Mouse (Mus musculus) midbrain, embryonic 11.5 days (tissue): ENCODE results near the gene Plagl1. TPM values are rescaled to one million over a fixed set of nuclear protein-coding genes. Genes with fewer than 3 reads are reported as not detected.

Source experiments
- ATAC-seq: fragments of 200-750 bp; cut with Nextera tagmentation; 2 replicates; pipeline ENCODE4 v1.8.0; 2017; ENCODE audit warnings: moderate TSS enrichment, moderate library complexity; ENCODE audit not compliant: low FRiP score
- DNase-seq: peaks from one replicate; pipeline ENCODE4 v3.0.0; 2015; ENCODE audit warnings: low spot score; ENCODE audit errors: missing footprints
- H3K27ac ChIP-seq: fragments of 300-500 bp; sonication (generic); 2 replicates; pipeline ENCODE4 v1.5.1; 2014; ENCODE audit warnings: low read depth, low read length
- H3K27me3 ChIP-seq: fragments of 300-500 bp; sonication (generic); 2 replicates; pipeline ENCODE4 v1.6.1; 2014; ENCODE audit warnings: mild to moderate bottlenecking, low read length, moderate library complexity, mixed read lengths; ENCODE audit not compliant: control insufficient read depth, insufficient read depth
- H3K36me3 ChIP-seq: fragments of 300-500 bp; sonication (generic); 2 replicates; pipeline ENCODE4 v1.6.1; 2014; ENCODE audit warnings: mild to moderate bottlenecking, low read length, moderate library complexity, mixed read lengths; ENCODE audit not compliant: control insufficient read depth, insufficient read depth
- H3K4me1 ChIP-seq: fragments of 300-500 bp; sonication (generic); 2 replicates; pipeline ENCODE4 v1.6.1; 2014; ENCODE audit warnings: low read length; ENCODE audit not compliant: control insufficient read depth, insufficient read depth
- H3K4me2 ChIP-seq: fragments of 300-500 bp; sonication (generic); 2 replicates; pipeline ENCODE4 v1.6.1; 2014; ENCODE audit warnings: mild to moderate bottlenecking, moderate library complexity
- H3K4me3 ChIP-seq: fragments of 300-500 bp; sonication (generic); 2 replicates; pipeline ENCODE4 v1.5.1; 2014; ENCODE audit warnings: low read depth, low read length
- H3K9ac ChIP-seq: fragments of 300-500 bp; sonication (generic); 2 replicates; pipeline ENCODE4 v1.6.1; 2014; ENCODE audit warnings: low read length
- H3K9me3 ChIP-seq: fragments of 300-500 bp; sonication (generic); 2 replicates; pipeline ENCODE4 v1.6.1; 2016; ENCODE audit warnings: low read length; ENCODE audit not compliant: control insufficient read depth
- WGBS: fragments of 180-500 bp; shearing (Covaris S2); extraction: QIAGEN DNeasy Blood & Tissue Kit; methylation state at CpG from one replicate; pipeline ENCODE4 v1.1.7; 2014; 5-methylcytosine and 5-hydroxymethylcytosine counted together
- polyA plus RNA-seq: library from polyadenylated mRNA; unstranded; fragments of >200 nt; fragmentation: Nextera tagmentation; extraction: Ambion mirVana; gene quantifications from 2 replicates; pipeline ENCODE4 v1.2.1, GENCODE M21; 2014

The Plagl1 gene
- polyA plus RNA-seq, 1 experiment from 2014 or later: 129 TPM

- no peaks in the 10 kb centered on the region for H3K36me3 ChIP-seq
- 25% methylated on average over 9 of the region's 9 CpGs for WGBS
These were observed 56.7 kb downstream of the Plagl1 start for GRCm38 (mm10) chr10:13116706-13117665.

DNA sequence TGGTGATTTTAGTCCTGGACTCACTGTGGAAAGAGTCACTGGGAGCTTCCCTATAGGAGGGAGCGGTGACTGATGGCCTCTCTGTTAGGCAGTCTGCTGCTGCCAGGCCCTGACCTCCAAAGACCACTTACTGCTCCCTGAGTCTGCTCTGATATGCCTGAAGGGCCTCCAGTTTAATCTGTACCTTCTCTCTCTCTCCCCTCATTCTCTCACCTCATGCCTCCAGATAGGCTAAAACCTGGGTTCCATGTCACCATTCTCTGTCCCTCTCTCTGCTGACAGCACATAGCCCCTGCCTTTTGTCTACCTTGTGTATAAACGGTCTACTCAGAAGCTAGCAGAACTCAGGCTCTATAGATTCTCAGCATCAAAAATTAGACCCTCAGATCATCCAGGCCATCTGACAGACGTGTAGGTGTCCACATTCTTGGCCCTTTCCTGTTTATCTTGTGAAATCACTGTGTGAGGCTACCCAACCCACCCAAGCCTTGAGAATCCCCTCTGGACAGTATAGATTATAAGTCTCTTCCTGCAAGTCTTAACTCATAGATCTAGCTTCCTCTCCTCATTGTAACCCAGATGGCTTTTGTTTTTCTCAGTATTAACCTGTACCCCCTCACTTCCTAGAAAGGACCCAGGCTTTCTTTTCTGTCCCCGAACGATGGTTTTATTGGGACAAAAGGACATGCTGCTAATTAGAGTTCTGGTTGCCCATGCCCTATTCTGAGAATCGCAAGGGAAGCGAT is 57.9 kb downstream of the Plagl1 start:
- WGBS: 34% methylated on average over 7 of the region's 7 CpGs
- ATAC-seq (no peak), DNase-seq (peak; percentile 90)
- H3K27me3 ChIP-seq: no peaks in the 10 kb centered on the region
- peaks cover 58% of the 10 kb centered on the region for H3K4me1 ChIP-seq
- no peaks in the 10 kb centered on the region for H3K9me3 ChIP-seq
- 0 out of 2 replicates have a peak overlapping the region, but pooled peaks have one; percentile 10 for H3K4me2 ChIP-seq
- H3K4me3 ChIP-seq: no peak overlapping the region
- H3K27ac ChIP-seq: peak overlapping the region; percentile 51
- H3K9ac ChIP-seq: no peak overlapping the region
- no peaks in the 10 kb centered on the region for H3K36me3 ChIP-seq

More at GRCm38 (mm10) chr10:13116706-13117665, 56.7 kb downstream of the Plagl1 start:
- Histone ChIP-seq H3K4me3 (no peak overlapping the region), H3K9ac (no peak overlapping the region), H3K27ac (peak overlapping the region; percentile 64), H3K4me1 (peaks cover 64% of the 10 kb centered on the region), H3K9me3 (no peaks in the 10 kb centered on the region), H3K4me2 (no peak overlapping the region), H3K27me3 (no peaks in the 10 kb centered on the region)
- DNase-seq (peak; percentile 95), ATAC-seq (peak; percentile 80)

- Histone ChIP-seq H3K36me3 (no peaks in the 10 kb centered on the region), H3K27me3 (no peaks in the 10 kb centered on the region), H3K4me1 (peaks cover 54% of the 10 kb centered on the region), H3K9me3 (no peaks in the 10 kb centered on the region), H3K4me3 (no peak overlapping the region), H3K4me2 (0 out of 2 replicates have a peak overlapping the region, but pooled peaks have one; percentile 10), H3K9ac (no peak overlapping the region), H3K27ac (peak overlapping the region; percentile 51)
- 30% methylated on average over 5 of the region's 5 CpGs for WGBS
- DNase-seq (peak; percentile 88), ATAC-seq (peak; percentile 8; the same call in 1 of the 2 replicates)
These were observed 58.4 kb downstream of the Plagl1 start for GRCm38 (mm10) chr10:13118770-13119102.

- Histone ChIP-seq H3K4me1 (peaks cover 49% of the 10 kb centered on the region), H3K4me2 (no peak overlapping the region), H3K27ac (peak overlapping the region; percentile 51), H3K27me3 (no peaks in the 10 kb centered on the region), H3K9ac (no peak overlapping the region), H3K36me3 (no peaks in the 10 kb centered on the region), H3K4me3 (no peak overlapping the region), H3K9me3 (no peaks in the 10 kb centered on the region)
- ATAC-seq (peak; percentile 8; the same call in 1 of the 2 replicates), DNase-seq (peak; percentile 79)
- WGBS: 56% methylated on average over 2 of the region's 2 CpGs
These were observed 59.0 kb downstream of the Plagl1 start for GRCm38 (mm10) chr10:13119300-13119699.

DNA sequence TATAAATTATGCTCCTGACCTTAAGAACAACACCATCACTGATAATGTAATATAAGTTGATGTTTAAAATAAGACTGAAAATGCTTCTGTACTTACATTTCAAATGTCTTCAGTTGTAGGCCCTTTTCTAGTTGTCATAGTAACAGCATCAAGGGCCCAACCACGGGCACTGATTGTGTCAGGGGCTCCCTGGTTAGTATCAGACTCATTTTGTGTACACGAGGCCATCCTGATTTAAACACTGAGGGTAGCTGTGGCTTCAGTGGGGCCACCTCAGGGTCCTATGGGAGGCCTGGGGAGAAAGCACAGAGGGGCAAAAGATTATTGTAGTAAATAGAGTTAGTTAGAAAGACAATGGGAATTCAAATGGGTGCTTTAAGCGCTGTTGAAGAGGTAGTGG is 65.5 kb downstream of the Plagl1 start:
- Histone ChIP-seq H3K27me3 (no peaks in the 10 kb centered on the region), H3K4me3 (no peak overlapping the region), H3K9ac (no peak overlapping the region), H3K36me3 (peaks cover 5% of the 10 kb centered on the region; the same call in 1 of the 2 replicates), H3K4me2 (no peak overlapping the region), H3K4me1 (0 out of 2 replicates have a peak, but pooled peaks cover 2% of the 10 kb centered on the region), H3K9me3 (no peaks in the 10 kb centered on the region), H3K27ac (no peak overlapping the region)
- DNase-seq: no peak
- WGBS: 56% methylated on average over 3 of the region's 3 CpGs
- ATAC-seq: no peak

DNA sequence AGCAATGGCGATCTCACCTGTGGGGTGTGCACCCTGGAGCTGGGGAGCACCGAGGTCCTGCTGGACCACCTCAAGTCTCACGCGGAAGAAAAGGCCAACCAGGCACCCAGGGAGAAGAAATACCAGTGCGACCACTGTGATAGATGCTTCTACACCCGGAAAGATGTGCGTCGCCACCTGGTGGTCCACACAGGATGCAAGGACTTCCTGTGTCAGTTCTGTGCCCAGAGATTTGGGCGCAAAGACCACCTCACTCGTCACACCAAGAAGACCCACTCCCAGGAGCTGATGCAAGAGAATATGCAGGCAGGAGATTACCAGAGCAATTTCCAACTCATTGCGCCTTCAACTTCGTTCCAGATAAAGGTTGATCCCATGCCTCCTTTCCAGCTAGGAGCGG is 67.0 kb downstream of the Plagl1 start:
- 71% methylated on average over 13 of the region's 13 CpGs for WGBS
- ATAC-seq (no peak), DNase-seq (no peak)

GRCm38 (mm10) chr10:13127946-13128345 is 67.6 kb downstream of the Plagl1 start:
- ATAC-seq (no peak), DNase-seq (no peak)
- H3K9ac ChIP-seq: no peak overlapping the region
- H3K27ac ChIP-seq: no peak overlapping the region
- no peaks in the 10 kb centered on the region for H3K27me3 ChIP-seq
- no peaks in the 10 kb centered on the region for H3K9me3 ChIP-seq
- H3K36me3 ChIP-seq: peaks cover 5% of the 10 kb centered on the region; the same call in 1 of the 2 replicates
- 88% methylated on average over 7 of the region's 7 CpGs for WGBS
- no peak overlapping the region for H3K4me3 ChIP-seq
- H3K4me2 ChIP-seq: no peak overlapping the region
- 0 out of 2 replicates have a peak, but pooled peaks cover 2% of the 10 kb centered on the region for H3K4me1 ChIP-seq

More for the DNA sequence above, 67.0 kb downstream of the Plagl1 start:
- Histone ChIP-seq H3K4me3 (no peak overlapping the region), H3K27me3 (no peaks in the 10 kb centered on the region), H3K9ac (no peak overlapping the region), H3K36me3 (peaks cover 5% of the 10 kb centered on the region; the same call in 1 of the 2 replicates), H3K4me1 (0 out of 2 replicates have a peak, but pooled peaks cover 2% of the 10 kb centered on the region), H3K4me2 (no peak overlapping the region), H3K27ac (no peak overlapping the region), H3K9me3 (no peaks in the 10 kb centered on the region)

DNA sequence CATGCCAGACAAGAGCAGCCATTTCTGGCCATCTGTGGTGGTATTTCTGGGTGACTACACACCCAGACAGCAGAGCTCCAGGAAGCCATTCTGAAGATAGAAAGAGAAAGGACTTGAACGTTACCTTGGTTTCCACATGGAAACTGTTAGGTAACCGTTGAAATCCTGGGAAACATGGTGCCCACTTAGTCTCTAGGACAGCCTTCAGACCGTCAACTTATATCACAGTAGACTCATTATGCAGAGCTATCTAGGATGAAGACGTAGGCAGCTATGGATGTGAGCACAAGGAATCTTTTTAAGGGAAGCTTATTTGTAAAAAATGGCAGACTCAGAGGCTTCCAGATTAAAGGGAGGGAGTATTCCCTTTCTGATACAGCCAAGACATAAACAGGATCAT is 73.5 kb downstream of the Plagl1 start:
- Histone ChIP-seq H3K36me3 (no peaks in the 10 kb centered on the region), H3K4me3 (no peak overlapping the region), H3K4me1 (no peaks in the 10 kb centered on the region), H3K4me2 (no peak overlapping the region), H3K9ac (no peak overlapping the region), H3K9me3 (no peaks in the 10 kb centered on the region), H3K27ac (no peak overlapping the region), H3K27me3 (no peaks in the 10 kb centered on the region)
- 89% methylated on average over 4 of the region's 4 CpGs for WGBS
- no peak for ATAC-seq
- no peak for DNase-seq
